Mouse (Mus musculus) kidney, embryonic 14.5 days (tissue): ENCODE data around the gene E330017A01Rik. TPM values are rescaled to one million over a fixed set of nuclear protein-coding genes. Genes with fewer than 3 reads are reported as not detected.

ENCODE experiments used
- ATAC-seq: fragments of 200-750 bp; cut with Nextera tagmentation; 2 replicates; pipeline ENCODE4 v1.8.0; 2017; ENCODE audit warnings: moderate number of reproducible peaks, mild to moderate bottlenecking, moderate TSS enrichment, moderate library complexity; ENCODE audit not compliant: low FRiP score, low TSS enrichment
- H3K27ac ChIP-seq: fragments of 300-500 bp; sonication (generic); 2 replicates; pipeline ENCODE4 v1.5.1; 2014; ENCODE audit warnings: low read depth, mild to moderate bottlenecking, low read length, moderate library complexity, mixed read lengths
- H3K27me3 ChIP-seq: fragments of 300-500 bp; sonication (generic); 2 replicates; pipeline ENCODE4 v1.6.1; 2014; ENCODE audit warnings: mild to moderate bottlenecking, low read length; ENCODE audit not compliant: control insufficient read depth, insufficient read depth
- H3K36me3 ChIP-seq: fragments of 300-500 bp; sonication (generic); 2 replicates; pipeline ENCODE4 v1.6.1; 2014; ENCODE audit warnings: low read length, mixed read lengths; ENCODE audit not compliant: control insufficient read depth, insufficient read depth
- H3K4me1 ChIP-seq: fragments of 300-500 bp; sonication (generic); 2 replicates; pipeline ENCODE4 v1.6.1; 2014; ENCODE audit warnings: low read length, mixed read lengths; ENCODE audit not compliant: control insufficient read depth, insufficient read depth
- H3K4me2 ChIP-seq: fragments of 300-500 bp; sonication (generic); replicated peaks from 2 replicates; pipeline ENCODE4 v1.6.1; 2014; ENCODE audit warnings: low read depth, mild to moderate bottlenecking, low read length
- H3K4me3 ChIP-seq: fragments of 300-500 bp; sonication (generic); 2 replicates; pipeline ENCODE4 v1.5.1; 2014; ENCODE audit warnings: mild to moderate bottlenecking, low read length
- H3K9ac ChIP-seq: fragments of 300-500 bp; sonication (generic); 2 replicates; pipeline ENCODE4 v1.6.1; 2014; ENCODE audit warnings: low read depth, mild to moderate bottlenecking, low read length, moderate library complexity
- H3K9me3 ChIP-seq: fragments of 300-500 bp; sonication (generic); 2 replicates; pipeline ENCODE4 v1.6.1; 2016; ENCODE audit warnings: low read length; ENCODE audit not compliant: control insufficient read depth
- WGBS: fragments of 180-500 bp; shearing (Covaris S2); extraction: QIAGEN DNeasy Blood & Tissue Kit; methylation state at CpG from one replicate; pipeline ENCODE4 v1.1.7; 2014; 5-methylcytosine and 5-hydroxymethylcytosine counted together
- polyA plus RNA-seq: library from polyadenylated mRNA; unstranded; fragments of >200 nt; fragmentation: Nextera tagmentation; extraction: Ambion mirVana; gene quantifications from 2 replicates; pipeline ENCODE4 v1.2.1, GENCODE M21; 2014

The E330017A01Rik gene
- polyA plus RNA-seq, result 0.17 and 0.39 TPM in 2 replicates

DNA sequence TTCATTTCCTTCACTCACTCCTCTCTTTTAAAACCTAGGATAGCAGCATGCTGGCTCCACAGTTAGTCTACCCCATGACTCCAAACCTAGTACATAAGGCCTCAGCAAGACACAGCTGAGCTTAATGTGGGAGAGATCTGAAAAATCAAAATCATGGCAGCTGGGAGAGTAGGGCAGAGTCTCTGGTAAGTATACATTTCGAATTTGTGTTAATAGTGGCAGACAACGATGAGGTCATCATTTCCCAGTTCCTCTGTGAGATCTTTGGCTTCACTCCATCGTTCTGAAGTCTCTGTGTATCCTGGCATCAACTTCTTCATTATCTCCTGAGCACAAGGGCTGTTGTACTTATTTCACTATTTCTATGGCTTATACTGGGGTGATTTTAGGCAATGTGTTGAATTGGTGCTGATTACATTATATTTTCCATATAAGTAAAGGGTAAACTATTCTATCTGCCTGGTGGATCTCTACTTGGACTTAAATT, at the start of gene E330017A01Rik:
TSS of gene E330017A01Rik (minus strand) at position 51 of the 487 bp plus-strand sequence.
- 94% methylated on average over 3 of the region's 3 CpGs for WGBS
- no peak within 1 kb of the TSS for H3K4me3 ChIP-seq
- H3K4me1 ChIP-seq, result no peaks in the 10 kb centered on the region
- H3K36me3 ChIP-seq, result no peaks in the 10 kb centered on the region
- no peak for ATAC-seq
- H3K27me3 ChIP-seq, result no peaks in the 10 kb centered on the region
- no peak within 1 kb of the TSS for H3K9ac ChIP-seq
- no peaks in the 10 kb centered on the region for H3K9me3 ChIP-seq
- H3K4me2 ChIP-seq, result no peak within 1 kb of the TSS
- H3K27ac ChIP-seq, result no peak within 1 kb of the TSS

GRCm38 (mm10) chr16:58685548-58686537, 47.3 kb upstream of the E330017A01Rik start:
- no peak for ATAC-seq

GRCm38 (mm10) chr16:58684537-58684936, 46.0 kb upstream of the E330017A01Rik start:
- no peak for ATAC-seq
- peaks cover 8% of the 10 kb centered on the region; the same call in 1 of the 2 replicates for H3K36me3 ChIP-seq

More at GRCm38 (mm10) chr16:58685548-58686537, 47.3 kb upstream of the E330017A01Rik start:
- peaks cover 3% of the 10 kb centered on the region; the same call in 1 of the 2 replicates for H3K36me3 ChIP-seq
- 73% methylated on average over 20 of the region's 20 CpGs for WGBS
- no peak overlapping the region for H3K9ac ChIP-seq
- no peaks in the 10 kb centered on the region for H3K27me3 ChIP-seq
- H3K4me3 ChIP-seq, result no peak overlapping the region
- H3K27ac ChIP-seq, result no peak overlapping the region
- H3K4me1 ChIP-seq, result no peaks in the 10 kb centered on the region
- no peak overlapping the region for H3K4me2 ChIP-seq
- no peaks in the 10 kb centered on the region for H3K9me3 ChIP-seq

GRCm38 (mm10) chr16:58683911-58684310, 45.4 kb upstream of the E330017A01Rik start:
- Histone ChIP-seq H3K27ac (no peak overlapping the region), H3K4me1 (no peaks in the 10 kb centered on the region), H3K9ac (no peak overlapping the region), H3K4me3 (no peak overlapping the region), H3K4me2 (no peak overlapping the region), H3K9me3 (no peaks in the 10 kb centered on the region), H3K27me3 (no peaks in the 10 kb centered on the region), H3K36me3 (peaks cover 8% of the 10 kb centered on the region; the same call in 1 of the 2 replicates)
- ATAC-seq, result no peak
- WGBS, result 90% methylated on average over 4 of the region's 4 CpGs

More at GRCm38 (mm10) chr16:58684537-58684936, 46.0 kb upstream of the E330017A01Rik start:
- Histone ChIP-seq H3K27ac (no peak overlapping the region), H3K4me3 (no peak overlapping the region), H3K4me2 (no peak overlapping the region), H3K9ac (no peak overlapping the region), H3K9me3 (no peaks in the 10 kb centered on the region), H3K4me1 (no peaks in the 10 kb centered on the region), H3K27me3 (no peaks in the 10 kb centered on the region)

DNA sequence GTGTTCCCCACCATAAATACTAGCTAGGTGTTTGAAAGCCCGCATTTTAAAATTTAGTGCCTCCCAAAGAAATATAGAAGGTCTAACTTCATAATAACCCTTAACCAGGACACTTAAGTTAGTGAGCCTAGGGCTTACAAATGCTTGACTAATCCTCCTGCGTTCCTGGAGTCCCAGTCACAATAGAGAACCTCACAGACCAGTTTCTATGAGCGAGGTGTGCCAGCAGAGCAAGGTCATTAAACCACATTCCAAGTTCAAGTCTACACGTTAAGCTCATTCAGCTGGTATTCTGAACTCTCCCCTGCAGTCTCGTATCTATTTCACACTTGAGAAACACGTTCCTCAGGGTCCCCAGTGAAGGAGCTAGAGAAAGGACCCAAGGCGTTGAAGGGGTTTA, 44.3 kb upstream of the E330017A01Rik start:
- no peaks in the 10 kb centered on the region for H3K4me1 ChIP-seq
- no peak overlapping the region for H3K9ac ChIP-seq
- no peak overlapping the region for H3K27ac ChIP-seq
- no peak for ATAC-seq
- H3K4me3 ChIP-seq, result no peak overlapping the region
- H3K9me3 ChIP-seq, result no peaks in the 10 kb centered on the region
- H3K36me3 ChIP-seq, result peaks cover 16% of the 10 kb centered on the region; the same call in 1 of the 2 replicates
- no peak overlapping the region for H3K4me2 ChIP-seq
- 83% methylated on average over 7 of the region's 7 CpGs for WGBS
- H3K27me3 ChIP-seq, result no peaks in the 10 kb centered on the region

GRCm38 (mm10) chr16:58682046-58682445, 43.5 kb upstream of the E330017A01Rik start:
- Histone ChIP-seq H3K4me3 (no peak overlapping the region), H3K27me3 (no peaks in the 10 kb centered on the region), H3K36me3 (peaks cover 19% of the 10 kb centered on the region; the same call in 1 of the 2 replicates), H3K9me3 (no peaks in the 10 kb centered on the region), H3K4me1 (no peaks in the 10 kb centered on the region), H3K4me2 (no peak overlapping the region), H3K9ac (no peak overlapping the region), H3K27ac (no peak overlapping the region)
- 94% methylated on average over 6 of the region's 6 CpGs for WGBS
- no peak for ATAC-seq

DNA sequence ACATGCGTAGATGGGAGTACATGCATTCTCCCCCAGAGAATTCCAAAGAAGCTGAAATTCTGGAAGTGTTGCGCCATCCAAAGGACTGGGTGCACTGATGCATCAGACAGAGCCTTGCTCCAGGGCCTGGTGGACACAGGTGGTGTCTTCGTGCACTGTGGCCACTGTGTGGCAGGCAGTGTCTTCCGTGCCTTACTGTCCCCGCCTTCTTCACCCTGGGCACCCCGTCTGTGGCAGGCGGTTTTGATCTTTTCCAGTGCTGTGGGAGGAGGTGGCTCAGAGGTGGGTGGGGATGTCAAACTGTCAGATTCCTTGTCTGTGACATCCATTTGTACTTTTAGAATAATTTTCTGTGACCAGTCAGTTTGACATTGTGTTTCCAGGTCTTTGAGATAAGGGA, 40.1 kb upstream of the E330017A01Rik start:
- Histone ChIP-seq H3K4me1 (no peaks in the 10 kb centered on the region), H3K9ac (no peak overlapping the region), H3K27me3 (no peaks in the 10 kb centered on the region), H3K27ac (no peak overlapping the region), H3K4me3 (no peak overlapping the region), H3K36me3 (peaks cover 43% of the 10 kb centered on the region), H3K4me2 (no peak overlapping the region), H3K9me3 (no peaks in the 10 kb centered on the region)
- ATAC-seq, result no peak
- 80% methylated on average over 7 of the region's 7 CpGs for WGBS

- Histone ChIP-seq H3K9me3 (no peaks in the 10 kb centered on the region), H3K27me3 (no peaks in the 10 kb centered on the region), H3K27ac (no peak overlapping the region), H3K36me3 (peaks cover 46% of the 10 kb centered on the region), H3K9ac (no peak overlapping the region), H3K4me1 (no peaks in the 10 kb centered on the region), H3K4me2 (no peak overlapping the region), H3K4me3 (no peak overlapping the region)
- no peak for ATAC-seq
- WGBS, result 91% methylated on average over 5 of the region's 5 CpGs
Observed at GRCm38 (mm10) chr16:58677491-58677890, 39.0 kb upstream of the E330017A01Rik start.

DNA sequence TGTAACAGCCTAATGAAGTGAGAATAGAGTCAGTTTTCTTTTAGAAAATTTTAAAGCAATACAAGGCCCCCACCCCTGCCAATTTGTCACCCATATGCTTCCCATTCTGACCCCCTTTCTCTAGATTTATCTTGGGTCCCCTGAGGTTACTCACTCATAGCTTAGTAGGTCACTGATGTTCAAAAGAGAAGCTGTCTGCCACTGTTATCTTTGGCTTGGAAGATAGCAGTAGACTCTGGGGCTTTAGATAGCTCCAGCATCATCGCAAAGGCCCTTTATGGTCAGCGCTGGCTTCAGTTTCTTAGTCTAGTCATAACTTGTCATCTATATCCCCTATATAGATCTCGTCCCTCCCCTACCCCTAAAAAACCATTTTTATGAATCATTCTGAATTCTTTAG, 38.1 kb upstream of the E330017A01Rik start:
- no peak overlapping the region for H3K27ac ChIP-seq
- H3K4me3 ChIP-seq, result no peak overlapping the region
- H3K36me3 ChIP-seq, result peaks cover 45% of the 10 kb centered on the region
- no peaks in the 10 kb centered on the region for H3K9me3 ChIP-seq
- ATAC-seq, result no peak
- no peaks in the 10 kb centered on the region for H3K27me3 ChIP-seq
- H3K4me2 ChIP-seq, result no peak overlapping the region
- H3K4me1 ChIP-seq, result no peaks in the 10 kb centered on the region
- H3K9ac ChIP-seq, result no peak overlapping the region
- 92% methylated on average over 3 of the region's 3 CpGs for WGBS
